Mouse (Mus musculus): ENCODE data around the gene Cluh.

GRCm38 (mm10) chr11:74666776-74667581 lies 17.7 kb downstream of the Cluh start:
- TF ChIP-seq CTCF (IDR thresholded peaks at IDR 0.05; ENCODE audit: insufficient read depth, low read depth, low read length) (no peak), POLR2A (IDR thresholded peaks at IDR 0.05; ENCODE audit: insufficient read depth, low read depth, low read length) (no peak)

All from olfactory bulb, adult 2 months (tissue).